Mouse (Mus musculus) neutrophil, adult 5-6 weeks (primary cell): Measurements from ENCODE around the gene Srsf4. TPM values are rescaled to one million over a fixed set of nuclear protein-coding genes. Genes with fewer than 3 reads are reported as not detected.

Source experiments
- ATAC-seq: fragments of 151-379, 151-347 bp; 2 replicates; pipeline ENCODE4 v1.8.0; 2017; ENCODE audit warnings: mild to moderate bottlenecking, moderate TSS enrichment; ENCODE audit not compliant: insufficient number of reproducible peaks, poor library complexity, low FRiP score, severe bottlenecking; ENCODE audit errors: extremely low read depth
- total RNA-seq: library from RNA; stranded (forward); fragments of 200-1000 nt; gene quantifications from 2 replicates; pipeline ENCODE4 v1.2.3, GENCODE M21; 2017

Srsf4 gene
- total RNA-seq, 1 experiment from 2014 or later = 66.6 TPM

- ATAC-seq = no peak
Measured at GRCm38 (mm10) chr4:131907912-131908311, 34.5 kb downstream of the Srsf4 start.

DNA sequence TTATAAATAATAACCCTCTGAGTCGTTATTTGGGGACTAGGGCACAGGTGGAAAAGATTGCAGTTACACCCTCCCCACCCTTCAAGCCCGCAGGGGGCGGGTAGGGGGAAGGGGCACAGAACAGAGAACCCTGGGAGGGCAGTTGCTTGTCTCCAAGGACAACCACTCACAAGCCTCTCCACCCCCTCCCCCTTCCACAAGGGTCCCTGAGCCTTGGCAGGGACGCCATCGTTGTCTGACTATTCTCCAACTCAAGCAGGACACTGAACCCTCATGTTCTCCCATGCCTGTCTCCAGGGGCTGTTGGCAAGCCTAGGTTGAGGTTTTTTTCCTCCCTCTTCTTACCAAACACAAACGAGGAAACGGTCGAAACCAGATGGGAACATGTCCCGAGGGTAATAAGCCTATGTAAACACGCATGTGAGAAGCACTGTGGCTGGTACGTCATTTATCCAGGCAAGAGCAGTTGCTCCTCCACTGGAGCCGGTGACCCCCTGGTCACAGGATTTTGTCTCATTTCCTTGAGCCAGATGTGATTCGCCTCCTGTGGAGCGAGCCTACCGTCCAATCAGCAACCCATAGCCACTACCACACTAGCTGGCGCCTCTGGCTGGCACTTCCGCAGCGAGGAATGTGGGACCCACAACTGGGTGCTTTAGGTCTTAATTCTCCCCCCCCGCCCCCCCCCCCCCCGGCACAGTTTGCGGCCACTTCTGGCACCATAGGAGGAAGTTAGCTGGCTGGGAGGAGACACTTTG lies 37.0 kb downstream of the Srsf4 start:
- peak; percentile 60 for ATAC-seq

- ATAC-seq = no peak
Measured at GRCm38 (mm10) chr4:131911521-131911920, 38.1 kb downstream of the Srsf4 start.

DNA sequence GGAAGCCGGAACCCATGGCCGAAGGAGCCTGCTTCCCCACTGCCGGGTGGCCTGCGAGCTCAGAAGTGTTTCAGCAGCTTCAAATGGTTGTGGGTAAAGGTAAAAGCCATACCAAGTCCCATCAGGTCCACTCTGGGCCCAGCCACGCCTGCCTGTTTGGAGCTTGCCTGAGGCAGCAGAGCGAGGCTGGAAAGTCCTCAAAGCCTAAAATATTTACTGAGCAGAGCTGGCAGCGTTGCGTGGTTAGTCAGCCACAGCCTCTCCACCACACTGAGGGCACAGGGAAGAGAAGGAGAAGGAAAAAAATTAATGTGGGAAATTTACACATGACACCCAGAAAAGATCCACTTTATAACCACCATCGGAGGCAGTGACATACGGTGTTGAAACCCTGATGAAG lies 40.1 kb downstream of the Srsf4 start:
- no peak for ATAC-seq

- ATAC-seq = no peak
Measured at GRCm38 (mm10) chr4:131914046-131914643, 40.7 kb downstream of the Srsf4 start.

DNA sequence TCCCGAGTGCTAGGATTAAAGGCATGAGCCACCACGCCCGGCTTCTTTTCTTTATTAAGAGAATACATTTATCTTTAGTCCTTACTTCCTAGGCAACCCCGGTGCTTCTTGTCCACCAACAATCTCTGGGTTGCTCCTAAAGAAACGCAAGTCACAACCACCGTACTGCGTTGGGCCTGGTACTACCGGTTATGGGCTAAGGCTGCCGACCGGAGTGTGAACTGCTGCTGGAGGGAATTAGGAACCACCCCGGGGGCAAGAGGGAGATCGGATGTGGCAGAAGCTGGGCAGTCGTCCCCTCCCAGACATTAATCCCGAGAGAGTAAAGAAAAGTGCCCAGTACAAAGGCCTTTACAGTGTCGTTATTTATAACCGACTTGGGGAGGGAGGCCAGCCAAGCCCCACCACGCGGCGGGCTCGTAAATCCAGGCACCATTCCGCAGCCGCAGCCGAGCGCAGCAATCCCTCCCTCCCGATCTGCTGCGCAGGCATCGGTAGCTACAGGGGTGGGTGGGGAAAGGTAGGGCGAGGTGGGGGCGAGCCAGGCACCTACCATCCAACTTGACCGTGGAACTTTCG lies 41.6 kb downstream of the Srsf4 start:
- no peak for ATAC-seq

GRCm38 (mm10) chr4:131915821-131916328 lies 42.5 kb downstream of the Srsf4 start:
- no peak for ATAC-seq

- 0 out of 2 replicates have a peak, but pooled peaks have one; percentile 21 for ATAC-seq
Measured at GRCm38 (mm10) chr4:131916425-131916824, 43.0 kb downstream of the Srsf4 start.

- no peak for ATAC-seq
Measured at GRCm38 (mm10) chr4:131917010-131917555, 43.7 kb downstream of the Srsf4 start.

DNA sequence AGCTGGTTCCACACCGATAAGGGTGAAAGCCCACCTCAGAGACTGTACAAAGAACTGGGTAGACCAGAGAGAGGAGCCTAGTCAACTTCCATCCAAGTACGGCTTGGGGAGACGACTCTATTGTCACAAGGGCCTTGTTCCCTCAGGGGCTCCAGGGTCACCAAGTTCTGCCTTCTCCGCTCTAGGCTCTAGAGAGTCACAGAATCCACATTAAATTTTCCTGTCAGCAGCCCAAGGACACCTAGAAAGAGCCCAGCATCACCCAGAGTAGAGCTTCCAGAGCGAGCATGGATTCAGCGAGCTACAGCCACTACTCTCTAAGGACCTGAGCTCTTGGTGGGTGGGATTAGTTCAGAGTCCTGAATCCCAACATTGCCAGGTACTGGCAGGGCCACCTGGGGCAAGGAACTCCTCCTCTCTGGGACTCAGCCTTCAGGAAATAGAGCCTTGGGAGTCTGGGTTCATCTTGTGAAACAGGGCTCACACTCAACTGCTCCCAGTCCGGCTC lies 44.7 kb downstream of the Srsf4 start:
- ATAC-seq = no peak

DNA sequence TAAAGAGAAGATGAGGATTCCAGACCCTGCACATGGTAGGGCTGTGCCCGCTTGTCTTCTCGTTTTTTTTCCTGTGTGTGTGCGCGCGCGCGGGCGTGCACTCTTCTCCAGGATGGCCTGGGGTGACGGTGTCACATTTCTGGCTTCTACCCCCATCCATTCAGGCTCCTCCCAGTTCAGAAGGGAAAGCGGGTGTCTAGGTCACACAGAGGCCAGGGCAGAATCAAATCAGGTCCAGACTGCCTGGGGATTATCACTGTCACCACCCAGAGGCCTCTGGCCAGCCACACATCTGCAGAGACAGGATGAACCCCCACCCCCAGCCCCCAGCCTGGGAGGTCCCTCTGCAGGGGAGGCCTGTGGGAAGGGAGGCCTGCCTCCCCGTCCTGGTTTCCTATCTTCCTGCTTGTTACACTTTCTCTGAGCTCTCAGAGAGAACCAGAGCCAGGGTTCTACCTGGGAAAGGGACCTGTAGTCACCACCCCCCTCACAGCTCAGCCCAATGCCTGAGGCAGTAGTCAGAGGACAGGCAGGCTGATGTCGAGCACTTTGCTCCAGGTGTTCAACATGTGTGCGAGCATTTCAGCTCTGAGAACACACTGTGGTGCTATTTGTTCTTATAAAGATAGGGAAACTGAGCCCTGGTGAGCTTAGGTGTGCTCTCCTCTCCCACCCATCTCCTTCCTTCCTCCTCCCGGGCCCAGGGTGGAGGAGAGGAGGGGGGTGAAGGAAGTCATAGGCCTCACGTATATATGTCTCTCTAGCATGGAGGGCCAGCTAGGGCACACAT lies 45.5 kb downstream of the Srsf4 start:
- ATAC-seq = no peak

GRCm38 (mm10) chr4:131919506-131920140 lies 46.2 kb downstream of the Srsf4 start:
- no peak for ATAC-seq

- ATAC-seq = no peak
Measured at GRCm38 (mm10) chr4:131920141-131920594, 46.8 kb downstream of the Srsf4 start.

- ATAC-seq = no peak
Measured at GRCm38 (mm10) chr4:131920595-131921351, 47.4 kb downstream of the Srsf4 start.

- ATAC-seq = no peak
Measured at GRCm38 (mm10) chr4:131921461-131922346, 48.3 kb downstream of the Srsf4 start, which contains the start of gene Tmem200b. Tmem200b (plus strand) TSS chr4:131921771.

- ATAC-seq = no peak
Measured at GRCm38 (mm10) chr4:131922404-131922803, 49.0 kb downstream of the Srsf4 start.
